Mouse (Mus musculus) gonadal fat pad, adult 2 months (tissue): ENCODE measurements around the gene Ddn. TPM values are rescaled to one million over a fixed set of nuclear protein-coding genes. Genes with fewer than 3 reads are reported as not detected.
"Not testable (repeated sequence)": the region's sequence is repeated elsewhere in the genome, so short reads cannot be mapped to it uniquely, and the experiment has no call there.

Experiments used
- DNase-seq: peaks from one replicate; pipeline ENCODE4 v3.0.0-alpha.2; 2012; ENCODE audit warnings: low read depth
- polyA plus RNA-seq: library from polyadenylated mRNA; depleted of rRNA; stranded (reverse); fragments of >200 nt; gene quantifications from 2 replicates; pipeline ENCODE4 v1.2.3, GENCODE M21; 2012

Gene Ddn
- polyA plus RNA-seq, 1 experiment: 0.05 TPM

DNA sequence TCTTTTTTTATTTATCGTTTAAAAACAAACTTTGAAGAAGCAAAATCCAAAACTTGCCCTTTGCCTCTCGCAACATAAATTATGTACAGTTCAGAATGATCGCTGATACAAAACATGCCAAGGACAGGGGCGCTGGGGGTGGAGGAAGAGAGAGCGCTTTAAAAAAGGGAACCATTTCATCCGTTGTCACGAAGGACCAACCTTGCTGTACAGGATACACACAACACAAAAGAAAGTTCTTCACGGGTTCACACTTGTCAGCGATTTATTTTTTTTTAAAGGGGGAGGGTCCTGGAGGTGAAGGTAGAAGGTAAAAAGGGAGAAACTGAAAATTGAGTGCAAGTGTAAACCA is 22.4 kb upstream of the Ddn start:
- no peak for DNase-seq

DNA sequence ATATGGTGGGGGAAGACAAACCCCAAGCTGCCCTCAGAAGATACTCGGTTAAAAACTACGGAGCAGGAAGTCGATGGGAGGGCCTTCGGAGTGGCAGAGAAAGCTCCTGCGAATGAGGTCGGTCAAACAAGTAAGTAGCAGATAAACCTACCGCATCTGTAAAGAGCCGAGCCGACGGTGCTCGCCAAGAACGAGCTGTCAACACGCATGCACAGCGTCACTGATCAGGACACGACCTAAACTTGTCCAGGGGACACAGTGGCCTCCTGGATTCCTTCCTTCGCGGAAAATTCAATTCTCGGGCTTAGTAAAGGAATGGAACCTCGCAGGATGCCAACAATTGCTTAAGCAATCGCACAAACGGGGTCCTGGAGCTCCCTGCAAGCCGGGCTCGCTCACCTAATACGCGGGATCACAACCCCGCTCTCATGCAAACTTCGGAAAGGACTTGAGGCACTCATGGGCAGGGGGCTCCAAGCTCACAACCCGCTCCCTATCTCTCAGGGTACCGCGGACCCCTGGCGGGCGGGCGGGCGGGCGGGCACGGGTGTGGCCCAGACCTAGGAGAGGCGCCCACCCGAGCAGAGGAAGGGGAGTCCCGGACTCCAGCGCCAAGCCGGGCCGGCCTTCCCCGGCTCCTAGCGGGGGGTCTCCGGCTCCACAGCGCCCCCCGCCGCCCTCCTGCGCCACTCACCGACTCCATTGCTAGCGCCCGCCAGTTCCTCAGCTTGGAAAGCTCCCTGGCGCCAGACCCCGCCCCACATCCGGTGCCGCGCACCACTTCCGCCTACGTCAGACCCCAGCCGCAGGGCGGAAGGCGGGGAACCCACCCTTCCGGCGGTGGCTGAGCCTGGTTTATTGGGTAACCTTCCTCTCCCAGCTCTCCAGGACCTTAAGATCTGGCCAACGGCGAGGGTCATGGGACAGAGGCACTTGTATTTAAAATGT is 21.7 kb upstream of the Ddn start, which contains the start of gene Prkag1:
Gene Prkag1, minus strand, starts transcription at position 786 of the 948 bp plus-strand sequence.
- DNase-seq: peak; percentile 40

DNA sequence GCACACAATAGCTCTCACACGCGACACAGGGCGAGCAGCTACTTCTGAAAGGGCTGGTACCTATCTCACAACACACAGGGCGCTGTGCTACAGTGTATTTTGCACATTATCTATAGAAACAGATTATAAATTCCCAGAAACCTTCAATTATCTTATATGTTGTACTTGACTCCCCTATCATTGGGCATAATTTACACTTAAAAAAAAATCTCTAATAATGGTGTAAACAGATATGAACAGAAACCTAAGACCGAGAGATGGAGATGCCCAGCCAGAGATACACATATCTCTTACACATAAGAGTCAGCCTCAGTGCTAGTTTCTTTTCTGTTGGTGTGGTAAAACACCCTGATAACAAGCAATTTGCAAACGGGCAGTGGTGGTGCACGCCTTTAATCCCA is 18.3 kb upstream of the Ddn start:
- DNase-seq: no peak

DNA sequence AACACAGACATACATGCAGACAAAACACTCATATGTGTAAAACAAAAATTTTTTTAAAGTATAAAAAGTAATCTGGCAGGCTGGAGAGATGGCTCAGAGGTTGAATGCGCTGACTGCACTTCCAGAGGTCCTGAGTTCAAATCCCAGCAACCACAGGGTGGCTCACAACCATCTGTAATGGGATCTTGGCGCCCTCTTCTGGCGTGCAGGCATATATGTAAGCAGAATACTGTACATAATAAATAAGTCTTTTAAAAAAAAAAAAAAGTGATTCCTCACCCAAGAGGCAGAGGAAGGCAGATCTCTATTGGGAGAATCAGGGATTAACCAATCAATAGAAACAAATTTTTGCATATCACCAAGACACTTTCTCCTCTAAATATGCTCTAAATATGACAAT is 14.1 kb upstream of the Ddn start:
- no peak for DNase-seq

DNA sequence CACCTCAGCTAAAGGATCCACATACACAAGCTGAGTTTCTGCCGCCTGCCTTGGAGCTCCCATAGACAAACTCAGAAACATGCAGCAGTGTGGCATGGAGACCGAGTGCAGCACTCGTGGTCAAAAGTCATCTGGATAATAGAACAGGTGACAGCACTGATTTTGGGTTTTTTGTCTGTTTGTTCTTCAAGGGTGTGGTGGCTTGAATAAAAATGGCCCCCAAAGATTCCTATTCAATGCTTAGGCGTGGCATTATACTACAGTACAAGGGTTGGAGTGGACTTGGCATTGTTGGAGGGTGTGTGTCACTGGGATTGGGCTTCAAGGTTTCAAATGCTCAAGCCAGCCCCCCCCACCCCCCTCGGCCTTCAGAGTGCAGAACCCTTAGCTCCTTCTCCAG is 12.9 kb upstream of the Ddn start:
- no peak for DNase-seq

DNA sequence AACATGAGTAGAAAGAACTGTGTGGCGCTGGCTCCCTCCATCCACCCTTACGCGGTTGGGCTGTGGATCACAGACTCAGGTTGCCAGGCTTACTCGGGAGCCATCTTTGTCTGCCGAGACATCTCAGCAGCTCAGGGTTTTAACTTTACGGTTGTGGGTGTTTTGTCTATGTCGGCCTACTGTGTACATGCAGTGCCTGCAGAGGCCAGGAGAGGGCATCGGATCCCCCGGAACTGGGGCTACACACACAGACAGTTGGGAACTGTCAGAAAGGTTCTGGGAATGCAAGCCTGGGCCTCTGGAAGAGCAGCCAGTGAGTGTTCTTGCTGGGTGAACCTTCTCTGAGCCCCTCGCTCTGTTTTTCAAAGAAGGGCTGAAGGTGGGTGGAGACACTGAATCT is 12.1 kb upstream of the Ddn start:
- DNase-seq: no peak

DNA sequence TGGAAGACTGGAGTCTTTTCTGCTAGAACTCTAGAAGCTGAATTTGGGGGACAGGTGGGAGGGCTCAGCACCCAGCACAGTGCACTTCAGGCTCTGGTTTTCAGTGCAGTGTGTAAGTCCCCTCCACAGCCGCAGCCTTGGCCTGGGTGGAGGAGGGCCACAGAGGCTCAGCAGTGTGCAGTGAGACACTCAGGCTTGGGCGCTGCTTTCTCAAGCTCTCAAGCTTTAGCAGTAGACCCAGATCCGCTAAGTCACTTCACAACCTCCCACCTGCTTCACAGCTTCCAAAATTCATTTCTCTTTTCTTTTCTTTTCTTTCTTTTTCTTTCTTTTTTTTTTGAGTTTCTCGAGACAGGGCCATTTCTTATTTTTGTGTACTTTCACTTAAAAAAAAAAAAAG is 11.6 kb upstream of the Ddn start:
- DNase-seq: no peak

DNA sequence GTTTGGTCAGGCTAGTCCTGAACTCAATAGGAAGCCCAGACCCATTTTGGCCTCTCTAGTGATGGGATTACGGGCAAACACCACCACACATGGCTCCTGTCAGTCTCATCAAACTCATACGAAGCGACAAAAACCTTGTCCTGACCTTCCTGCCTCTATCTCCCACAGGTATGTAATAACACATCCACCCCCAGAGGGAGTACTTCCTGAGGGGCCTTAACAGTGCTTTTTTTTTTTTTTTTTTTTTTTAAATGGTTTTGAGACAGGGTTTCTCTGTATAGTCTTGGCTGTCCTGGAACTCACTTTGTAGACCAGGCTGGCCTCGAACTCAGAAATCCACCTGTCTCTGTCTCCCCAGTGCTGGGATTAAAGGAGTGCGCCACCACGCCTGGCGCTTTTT is 8.9 kb upstream of the Ddn start:
- no peak for DNase-seq

DNA sequence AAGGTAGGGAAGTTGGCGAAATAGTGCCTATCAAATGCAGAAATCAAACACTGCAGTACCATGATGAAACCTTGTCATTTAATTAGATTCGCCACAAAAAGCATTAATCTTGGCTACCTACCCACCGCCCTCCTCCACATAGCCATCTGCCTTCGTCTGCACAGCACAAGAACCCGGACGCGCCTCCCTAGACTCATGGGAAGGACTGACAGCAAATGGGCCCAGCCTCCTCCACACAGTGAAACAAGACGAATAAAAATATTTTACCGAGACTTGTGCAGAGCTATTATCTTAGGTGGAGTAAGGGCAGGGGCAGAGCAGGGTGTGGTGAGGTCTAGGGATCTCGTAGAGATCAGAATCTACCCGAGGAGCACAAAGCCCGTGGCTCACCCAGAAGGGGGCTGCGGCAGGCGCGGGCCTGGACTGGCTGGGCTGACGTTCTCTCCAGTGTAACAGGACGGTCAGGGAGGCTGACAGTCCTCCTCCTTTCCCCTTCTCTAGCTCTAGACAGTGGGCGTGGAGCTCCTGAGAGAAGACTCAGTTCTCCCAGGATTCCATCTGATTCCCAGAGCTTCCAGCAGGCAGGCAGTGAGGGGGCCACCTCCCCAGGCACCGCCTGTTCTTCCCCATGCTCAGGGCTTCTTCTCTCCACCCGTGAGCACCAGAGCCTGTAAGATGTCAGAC is 3.6 kb upstream of the Ddn start:
- no peak for DNase-seq

DNA sequence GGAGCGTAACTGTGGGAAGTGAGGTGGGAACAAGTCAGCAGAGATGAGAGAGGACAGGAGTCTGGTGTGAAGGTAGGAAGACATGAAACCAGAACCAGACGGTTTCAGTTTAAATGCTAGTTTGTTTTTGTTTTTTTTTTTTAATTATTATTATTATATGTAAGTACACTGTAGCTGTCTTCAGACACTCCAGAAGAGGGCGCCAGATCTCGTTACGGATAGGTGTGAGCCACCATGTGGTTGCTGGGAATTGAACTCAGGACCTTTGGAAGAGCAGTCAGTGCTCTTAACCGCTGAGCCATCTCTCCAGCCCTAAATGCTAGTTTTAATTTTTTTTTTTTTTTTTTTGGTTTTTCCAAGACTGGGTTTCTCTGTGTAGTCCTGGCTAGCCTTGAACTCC is 922 bp upstream of the Ddn start:
- DNase-seq: not testable (repeated sequence)

DNA sequence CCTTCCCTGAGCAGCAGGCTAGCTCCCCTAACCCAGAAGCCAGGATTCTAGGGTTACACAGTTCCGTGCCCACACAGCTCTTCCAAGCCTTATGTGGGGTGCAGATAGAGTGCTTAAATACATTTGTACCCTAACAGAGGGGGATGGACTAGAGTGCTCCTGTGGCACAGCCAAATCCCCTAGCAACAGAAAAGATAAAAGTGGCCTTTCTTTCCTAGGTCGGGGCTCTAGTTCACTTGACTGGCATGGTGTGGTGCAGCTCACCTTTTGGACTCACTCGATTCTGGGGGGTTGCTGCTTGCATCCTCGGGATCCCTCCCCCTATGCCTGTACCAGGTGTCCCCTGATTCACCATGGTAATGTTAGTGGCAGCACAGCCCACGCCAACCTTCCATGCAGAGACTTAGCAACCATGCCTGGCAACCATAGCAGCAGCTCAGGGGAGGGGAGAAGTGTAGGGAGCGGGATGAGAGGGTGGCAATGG is 597 bp downstream of the Ddn start:
- DNase-seq: no peak

DNA sequence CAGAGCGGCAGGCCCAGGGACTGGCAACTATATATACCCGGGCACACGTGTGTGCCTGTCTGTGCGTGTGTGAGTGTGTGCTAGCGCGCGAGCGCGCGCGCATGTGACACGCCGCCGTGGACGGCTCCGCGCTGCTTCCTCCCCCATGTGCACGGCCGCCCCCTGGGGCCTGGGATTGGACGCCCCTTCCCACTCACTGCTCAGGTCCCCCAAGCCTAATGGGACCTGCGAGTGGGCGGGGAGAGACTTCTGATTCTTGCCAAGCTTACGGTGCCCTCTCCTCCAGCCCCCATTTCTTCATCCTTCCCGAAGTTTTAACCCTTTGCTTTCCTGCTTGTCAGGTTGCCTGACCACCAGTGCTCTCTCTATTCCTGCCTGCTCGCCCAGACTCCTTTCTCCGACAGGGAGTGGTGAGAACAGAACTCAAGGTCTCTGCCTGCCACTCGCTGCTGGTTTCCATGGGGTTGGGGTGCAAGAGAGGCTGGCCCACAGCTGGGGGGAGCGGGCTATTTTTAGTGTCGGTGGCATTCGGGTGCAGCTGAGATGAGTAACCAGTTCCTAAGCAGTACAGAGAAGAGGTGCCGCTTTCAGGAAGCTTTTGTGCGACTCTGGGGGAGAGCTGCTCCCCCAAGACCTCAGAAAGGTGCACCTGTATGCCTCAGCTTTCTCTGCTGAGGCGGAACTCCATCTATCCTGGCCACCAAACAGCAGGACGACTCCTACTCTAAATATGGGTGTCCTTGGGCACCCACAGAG is 1.2 kb downstream of the Ddn start:
- no peak for DNase-seq

DNA sequence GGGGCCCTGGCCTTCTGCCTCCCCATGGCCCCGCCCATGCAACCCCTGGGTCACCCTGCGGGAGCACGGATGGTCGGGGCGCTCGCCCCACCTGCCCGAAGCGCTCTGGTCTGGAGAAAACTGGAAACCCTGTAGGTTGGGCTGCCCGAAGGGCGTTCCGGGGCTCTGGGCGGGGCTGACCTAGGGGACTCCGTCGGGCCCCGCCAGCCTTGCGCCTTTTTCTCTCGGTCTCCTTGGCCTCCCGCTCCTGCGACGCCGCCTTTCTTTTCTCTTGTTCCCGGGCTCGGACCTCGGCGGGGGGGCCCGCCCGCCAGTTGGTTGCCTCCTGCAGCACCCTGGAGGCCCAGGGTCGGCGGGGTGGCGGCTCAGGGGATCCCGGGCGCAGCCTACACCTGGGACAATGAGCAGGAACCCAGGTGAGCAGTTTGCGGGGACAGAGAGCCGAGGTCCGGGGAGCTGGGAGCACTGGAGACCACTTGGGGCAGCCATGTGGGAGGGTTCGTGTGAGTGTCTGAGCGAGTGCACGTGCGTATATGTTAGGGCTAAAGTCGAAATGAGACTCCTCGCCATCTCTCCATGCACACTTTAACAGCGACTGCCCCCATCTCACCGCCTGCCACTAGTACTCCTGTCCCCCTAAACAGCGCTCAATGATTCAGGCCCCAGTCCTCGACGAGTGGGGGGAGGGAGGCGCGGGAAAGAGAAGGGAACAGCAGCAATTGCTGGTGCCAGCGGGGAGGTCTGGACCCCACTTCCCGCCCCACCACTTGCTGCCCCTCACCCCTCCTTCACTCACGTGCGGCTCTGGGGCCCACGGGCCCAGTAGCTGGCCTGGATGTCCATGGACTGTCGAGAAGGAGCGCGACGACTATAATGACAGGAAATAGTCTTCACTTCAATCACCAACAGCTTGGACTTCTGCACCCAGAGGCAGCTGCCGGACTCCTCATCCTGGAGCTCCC is 2.2 kb downstream of the Ddn start:
- DNase-seq: no peak

DNA sequence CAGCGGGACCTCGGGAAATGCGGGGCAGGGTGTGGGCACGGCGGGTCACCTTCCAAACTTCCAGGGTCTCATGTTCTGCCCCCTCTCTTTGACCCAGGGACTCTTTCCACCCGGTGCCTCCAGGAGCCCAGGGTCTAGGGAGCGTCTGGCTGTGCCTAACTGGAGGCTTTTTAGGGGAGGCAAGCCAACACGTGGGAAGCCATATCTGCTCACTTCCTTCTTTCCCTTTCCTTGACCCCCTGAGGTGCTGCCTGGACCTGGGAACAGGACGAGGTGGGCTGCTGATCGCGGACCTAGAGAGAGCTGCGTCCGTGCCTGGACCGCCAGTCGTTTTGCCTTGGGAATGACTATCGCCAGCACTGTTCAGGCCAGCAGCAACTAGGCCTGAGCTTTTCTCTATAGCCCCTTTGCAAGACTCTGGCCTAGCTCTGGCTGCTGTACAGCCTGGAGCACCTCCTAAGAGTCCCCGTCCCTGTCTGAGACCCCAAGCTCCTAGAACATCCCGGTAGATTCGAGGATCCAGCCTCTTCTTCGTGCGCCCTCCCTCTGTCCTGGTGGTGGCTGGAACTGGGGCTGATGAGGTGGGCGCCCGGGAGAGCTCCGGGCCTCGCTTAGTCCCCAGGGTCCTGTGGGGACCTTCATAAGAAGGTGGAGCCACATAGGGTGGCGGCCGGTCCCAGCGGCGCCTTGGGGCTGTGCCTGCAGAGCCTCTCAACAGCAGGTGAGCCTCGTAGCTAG is 3.0 kb downstream of the Ddn start:
- DNase-seq: no peak

DNA sequence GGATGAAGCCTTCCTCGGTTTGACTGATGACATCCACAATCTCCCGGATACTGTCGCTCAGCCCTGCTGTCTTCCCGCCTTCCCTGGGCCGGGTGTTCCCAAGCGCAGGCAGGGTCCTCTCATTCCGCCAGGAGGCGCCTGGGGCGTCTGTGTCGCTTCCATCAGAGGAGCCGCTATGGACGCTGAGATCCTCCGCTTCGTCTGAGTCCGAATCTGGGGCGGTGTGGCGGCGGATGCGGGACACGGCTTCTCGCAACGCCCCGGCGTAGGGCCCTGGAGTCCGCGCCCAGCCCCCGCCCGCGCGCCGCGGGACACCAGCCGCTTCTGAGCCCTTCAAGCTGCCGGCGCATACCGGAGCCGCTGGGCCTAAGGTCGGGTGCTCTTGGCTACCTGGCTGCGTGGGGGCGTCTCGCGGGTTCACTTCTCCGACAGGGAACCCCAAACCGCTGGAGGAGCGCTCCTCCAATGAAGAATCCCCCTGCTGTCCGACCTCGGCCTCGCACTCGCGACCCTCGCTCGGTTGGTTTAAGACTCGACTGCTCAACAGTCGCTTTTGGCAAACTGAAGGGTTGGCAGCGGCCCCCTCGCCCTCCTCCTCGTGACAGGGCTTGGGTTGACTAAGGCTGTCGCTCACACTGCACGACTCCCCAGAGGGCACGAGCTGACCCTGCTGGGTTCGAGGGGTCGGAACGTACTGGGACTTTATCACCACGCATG is 3.8 kb downstream of the Ddn start:
- DNase-seq: no peak

DNA sequence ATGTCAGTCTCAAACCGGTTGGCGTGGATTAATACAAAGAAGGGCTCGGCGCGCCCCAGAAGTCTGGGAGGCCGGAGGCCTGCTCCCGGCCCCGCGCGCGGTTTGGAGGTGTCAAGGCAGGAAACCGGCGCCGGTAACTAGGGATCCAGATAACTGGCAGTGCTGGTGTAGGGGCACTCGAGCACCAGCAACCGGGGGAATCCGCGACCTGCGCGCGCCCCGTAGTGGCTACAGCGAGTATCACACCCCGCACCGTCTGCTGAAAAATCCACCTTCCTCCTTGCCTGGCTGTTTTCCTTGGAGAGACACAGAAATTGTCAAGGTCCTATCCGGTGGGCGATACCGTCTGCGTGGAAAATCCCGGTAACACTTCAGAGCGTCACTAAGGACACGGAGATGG is 5.2 kb downstream of the Ddn start:
- DNase-seq: no peak

DNA sequence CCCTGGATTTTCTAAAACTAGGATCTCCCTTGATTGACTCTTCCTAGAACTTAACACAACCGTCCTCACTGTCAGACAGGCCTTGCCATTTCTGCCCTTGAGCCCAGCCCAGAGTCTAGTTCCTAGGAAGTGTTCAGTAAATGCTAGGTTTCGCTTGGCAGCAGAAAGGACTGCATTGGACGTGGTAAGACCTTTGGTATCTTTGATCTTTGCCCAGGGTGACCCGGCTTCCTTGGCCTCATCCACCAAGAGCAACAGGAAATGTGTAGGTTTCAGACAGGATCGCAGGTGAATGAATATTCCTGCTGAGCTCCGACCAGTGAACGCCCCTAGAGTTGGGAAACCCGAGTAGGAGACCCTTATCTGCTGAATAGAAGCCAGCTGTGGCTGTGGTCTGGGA is 6.4 kb downstream of the Ddn start:
- DNase-seq: no peak

DNA sequence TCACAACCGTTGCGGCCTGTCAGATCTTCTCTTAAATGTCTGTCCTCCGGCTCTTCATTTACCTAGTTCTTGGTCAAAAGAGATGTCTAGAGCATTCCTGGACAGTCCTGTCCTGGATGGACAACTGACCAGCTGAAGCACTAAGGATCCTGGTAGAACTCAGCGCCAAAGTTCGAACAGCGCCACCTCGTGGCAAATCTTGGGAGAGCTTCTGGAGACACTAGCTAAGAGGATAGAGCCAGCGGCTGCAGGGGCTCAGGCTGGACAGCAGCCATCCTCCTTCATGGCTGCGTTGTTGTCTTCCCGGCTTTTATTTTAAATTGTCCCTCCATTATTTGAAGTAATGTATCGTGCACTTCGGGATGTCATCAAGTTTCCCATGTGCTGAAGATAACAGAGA is 9.9 kb downstream of the Ddn start:
- DNase-seq: no peak

DNA sequence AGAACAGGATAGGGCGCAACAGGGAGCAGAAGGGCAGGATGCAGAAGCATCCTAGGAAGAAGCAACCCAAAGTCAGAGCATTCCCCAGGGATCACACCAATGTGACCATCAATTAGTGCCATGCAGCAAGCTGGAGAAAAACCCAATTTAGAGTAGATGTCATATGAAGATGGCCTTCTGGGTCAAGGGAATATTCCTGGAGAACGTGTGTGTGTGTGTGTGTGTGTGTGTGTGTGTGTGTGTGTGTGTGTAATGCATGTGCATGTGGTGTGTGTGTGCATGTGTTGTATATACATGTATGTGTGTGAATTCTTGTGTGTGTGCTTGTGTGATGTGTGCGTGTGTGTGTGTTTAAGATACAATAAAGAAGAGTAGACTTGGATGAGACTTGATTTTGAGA is 10.4 kb downstream of the Ddn start:
- DNase-seq: no peak
